Mouse (Mus musculus) heart, embryonic 16.5 days (tissue): ENCODE measurements around the gene Clasp2. TPM values are rescaled to one million over a fixed set of nuclear protein-coding genes. Genes with fewer than 3 reads are reported as not detected.

Experiments
- ATAC-seq: fragments of 200-750 bp; cut with Nextera tagmentation; replicated peaks from 2 replicates; pipeline ENCODE4 v1.8.0; 2017; ENCODE audit warnings: moderate number of reproducible peaks; ENCODE audit not compliant: insufficient read depth, low FRiP score; ENCODE audit errors: extremely low read depth
- H3K27ac ChIP-seq: fragments of 300-500 bp; sonication (generic); 2 replicates; pipeline ENCODE4 v1.5.1; 2014; ENCODE audit warnings: mild to moderate bottlenecking, low read length, control low read depth, moderate library complexity
- H3K27me3 ChIP-seq: fragments of 300-500 bp; sonication (generic); 2 replicates; pipeline ENCODE4 v1.6.1; 2014; ENCODE audit warnings: low read length, mixed read lengths; ENCODE audit not compliant: control insufficient read depth, insufficient read depth
- H3K36me3 ChIP-seq: fragments of 300-500 bp; sonication (generic); 2 replicates; pipeline ENCODE4 v1.6.1; 2014; ENCODE audit not compliant: control insufficient read depth, insufficient read depth
- H3K4me1 ChIP-seq: fragments of 300-500 bp; sonication (generic); 2 replicates; pipeline ENCODE4 v1.6.1; 2014; ENCODE audit warnings: low read length, mixed read lengths; ENCODE audit not compliant: control insufficient read depth, insufficient read depth
- H3K4me2 ChIP-seq: fragments of 300-500 bp; sonication (generic); 2 replicates; pipeline ENCODE4 v1.6.1; 2014; ENCODE audit warnings: low read depth, mild to moderate bottlenecking, control low read depth, low read length
- H3K4me3 ChIP-seq: fragments of 300-500 bp; sonication (generic); 2 replicates; pipeline ENCODE4 v1.5.1; 2014; ENCODE audit warnings: mild to moderate bottlenecking, control low read depth, low read length
- H3K9ac ChIP-seq: fragments of 300-500 bp; sonication (generic); 2 replicates; pipeline ENCODE4 v1.6.1; 2014; ENCODE audit warnings: low read length, control low read depth
- H3K9me3 ChIP-seq: fragments of 300-500 bp; sonication (generic); replicated peaks from 2 replicates; pipeline ENCODE4 v1.6.1; 2016; ENCODE audit warnings: low read length; ENCODE audit not compliant: control insufficient read depth
- WGBS: fragments of 180-500 bp; shearing (Covaris S2); extraction: QIAGEN DNeasy Blood & Tissue Kit; methylation state at CpG from one replicate; pipeline ENCODE4 v1.1.7; 2014; 5-methylcytosine and 5-hydroxymethylcytosine counted together
- polyA plus RNA-seq: library from polyadenylated mRNA; unstranded; fragments of >200 nt; fragmentation: Nextera tagmentation; extraction: Ambion mirVana; gene quantifications from 2 replicates; pipeline ENCODE4 v1.2.1, GENCODE M21; 2015

The Clasp2 gene
- polyA plus RNA-seq, 1 experiment from 2014 or later: 21.0 TPM

DNA sequence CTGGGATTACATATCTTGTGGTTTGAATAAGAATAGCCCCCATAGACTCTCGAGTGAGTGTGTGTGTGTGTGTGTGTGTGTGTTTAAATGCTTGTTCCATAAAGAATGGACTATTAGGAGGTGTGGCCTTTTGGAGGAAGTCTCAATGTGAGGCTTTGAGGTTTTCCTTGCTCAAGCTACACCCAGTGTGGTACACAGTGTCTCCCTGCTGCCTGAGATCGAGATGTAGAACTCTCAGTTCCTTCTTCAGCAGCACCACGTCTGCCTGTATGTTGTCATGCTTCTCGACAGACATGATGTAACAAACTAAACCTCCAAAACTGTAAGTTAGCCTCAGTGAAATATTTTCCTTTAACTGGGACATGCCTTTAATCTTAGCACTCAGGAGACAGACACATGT lies 187.3 kb downstream of the Clasp2 start:
- peaks cover 15% of the 10 kb centered on the region for H3K4me1 ChIP-seq
- no peaks in the 10 kb centered on the region for H3K36me3 ChIP-seq
- H3K9ac ChIP-seq: no peak overlapping the region
- H3K9me3 ChIP-seq: no peaks in the 10 kb centered on the region
- no peak overlapping the region for H3K4me3 ChIP-seq
- H3K27me3 ChIP-seq: no peaks in the 10 kb centered on the region
- no peak overlapping the region for H3K27ac ChIP-seq
- no peak overlapping the region for H3K4me2 ChIP-seq
- 77% methylated on average over 4 of the region's 4 CpGs for WGBS
- ATAC-seq: no peak

DNA sequence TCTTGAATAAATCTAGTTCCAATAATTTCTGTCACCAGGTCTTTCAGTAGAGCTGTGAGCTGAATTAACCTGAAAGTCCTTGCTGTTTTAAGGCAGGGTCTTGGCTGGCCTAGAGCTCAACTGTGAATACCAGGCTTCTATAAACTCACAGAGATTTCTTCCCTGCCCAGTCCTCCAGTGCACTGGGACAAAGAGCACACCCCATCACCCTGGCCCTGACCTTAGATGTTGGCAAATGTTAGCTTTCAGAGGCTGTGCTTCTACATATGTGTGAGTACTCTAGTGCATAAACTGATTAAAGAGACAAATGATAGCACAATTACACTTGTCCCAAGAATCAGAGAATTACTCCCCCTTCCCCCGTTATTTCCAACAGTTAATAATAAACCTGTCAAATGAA lies 188.4 kb downstream of the Clasp2 start:
- Histone ChIP-seq H3K36me3 (no peaks in the 10 kb centered on the region), H3K9ac (no peak overlapping the region), H3K4me2 (no peak overlapping the region), H3K9me3 (no peaks in the 10 kb centered on the region), H3K27me3 (no peaks in the 10 kb centered on the region), H3K4me3 (no peak overlapping the region), H3K4me1 (peaks cover 16% of the 10 kb centered on the region), H3K27ac (no peak overlapping the region)
- WGBS: 71% methylated on average over 1 of the region's 1 CpGs
- no peak for ATAC-seq

DNA sequence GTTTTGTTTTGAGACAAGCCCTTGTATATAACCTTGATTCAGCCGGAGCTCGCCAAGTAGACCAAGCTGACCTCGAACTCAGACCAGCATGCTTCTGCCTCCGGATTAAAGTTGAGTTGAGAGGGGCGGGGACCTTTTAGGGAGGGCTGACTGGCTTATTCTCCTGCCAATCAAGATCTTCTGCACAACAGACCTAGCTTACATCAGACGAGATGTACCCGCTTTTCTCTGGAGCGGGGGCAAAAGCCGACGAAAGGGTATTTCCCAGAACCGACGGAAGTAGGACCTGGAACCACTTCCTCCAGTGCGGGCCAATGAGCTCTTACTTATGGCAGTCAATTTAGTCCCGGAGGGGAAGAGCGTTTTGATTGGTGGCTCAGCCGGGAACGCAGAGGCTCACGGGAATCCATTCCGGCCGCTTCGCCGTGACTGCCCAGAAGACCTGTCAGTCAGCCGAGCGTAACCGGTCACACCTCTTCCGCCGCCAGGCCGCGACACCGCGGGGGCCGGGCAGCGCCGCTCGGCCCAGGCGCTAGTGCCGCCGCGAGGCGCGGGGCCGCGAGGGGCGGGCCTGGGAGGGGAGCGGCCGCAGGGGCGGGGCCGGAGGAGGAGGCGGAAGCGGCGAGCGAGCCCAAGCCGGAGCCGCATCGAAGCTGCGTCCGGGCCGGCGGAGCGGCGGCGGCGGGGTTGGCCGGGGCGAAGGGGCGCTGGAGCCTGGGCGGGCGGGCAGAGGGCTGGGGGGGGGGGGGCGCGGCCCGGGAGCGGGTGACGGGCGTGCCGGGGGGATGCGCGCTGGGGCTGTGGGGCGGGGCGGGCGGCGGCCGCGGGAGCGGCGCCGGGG lies 189.5 kb downstream of the Clasp2 start, which contains the start of gene Ubp1:
Ubp1 (plus strand) TSS at position 401 of the 841 bp plus-strand sequence.
- WGBS: under 1% methylated on average over 60 of the region's 86 CpGs
- no peaks in the 10 kb centered on the region for H3K27me3 ChIP-seq
- H3K9ac ChIP-seq: peak within 1 kb of the TSS; percentile 98
- H3K36me3 ChIP-seq: no peaks in the 10 kb centered on the region
- H3K4me3 ChIP-seq: peak within 1 kb of the TSS; percentile 98
- no peaks in the 10 kb centered on the region for H3K9me3 ChIP-seq
- H3K27ac ChIP-seq: peak within 1 kb of the TSS; percentile 84
- peak within 1 kb of the TSS; percentile 80 for H3K4me2 ChIP-seq
- peak; percentile 97 for ATAC-seq
- peaks cover 21% of the 10 kb centered on the region for H3K4me1 ChIP-seq

DNA sequence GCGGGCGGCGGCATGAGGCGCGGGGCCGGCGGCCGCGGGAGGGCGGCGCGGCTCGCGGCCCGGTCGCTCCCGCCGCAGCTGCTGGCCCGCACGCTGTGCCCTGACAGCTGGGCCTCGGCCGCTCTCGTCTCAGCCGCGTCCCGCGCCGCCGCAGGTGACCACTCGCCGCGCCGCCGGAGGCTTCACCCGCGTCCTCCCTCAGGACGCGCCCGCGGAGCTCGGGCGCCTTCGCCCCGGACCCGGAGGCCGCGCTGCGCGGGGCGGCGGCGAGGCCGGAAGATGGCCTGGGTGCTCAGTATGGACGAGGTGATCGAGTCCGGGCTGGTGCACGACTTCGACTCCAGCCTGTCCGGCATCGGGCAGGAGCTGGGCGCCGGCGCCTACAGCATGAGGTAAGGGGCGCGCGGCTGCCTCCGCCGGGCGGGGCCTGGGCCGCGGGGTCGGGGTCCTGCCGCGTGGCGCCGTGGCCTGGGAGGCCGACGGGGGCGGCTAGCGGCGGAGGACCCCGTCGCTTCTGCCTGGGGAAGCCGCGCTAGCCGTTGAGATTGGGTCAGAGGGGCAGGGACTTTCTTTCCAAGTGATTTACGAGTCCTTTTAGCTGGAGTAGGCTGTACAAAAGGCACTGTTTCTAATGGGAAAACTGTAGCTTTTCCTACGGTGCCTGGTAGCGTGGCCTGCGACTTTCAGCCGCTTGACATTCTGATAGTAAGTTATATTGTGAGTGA lies 190.3 kb downstream of the Clasp2 start:
- under 1% methylated on average over 75 of the region's 91 CpGs for WGBS
- Histone ChIP-seq H3K36me3 (no peaks in the 10 kb centered on the region), H3K4me1 (peaks cover 21% of the 10 kb centered on the region), H3K27ac (peak overlapping the region; percentile 84), H3K27me3 (no peaks in the 10 kb centered on the region), H3K9me3 (no peaks in the 10 kb centered on the region), H3K4me2 (peak overlapping the region; percentile 64), H3K4me3 (peak overlapping the region; percentile 98), H3K9ac (peak overlapping the region; percentile 98)
- peak; percentile 6; the same call in 1 of the 2 replicates for ATAC-seq

DNA sequence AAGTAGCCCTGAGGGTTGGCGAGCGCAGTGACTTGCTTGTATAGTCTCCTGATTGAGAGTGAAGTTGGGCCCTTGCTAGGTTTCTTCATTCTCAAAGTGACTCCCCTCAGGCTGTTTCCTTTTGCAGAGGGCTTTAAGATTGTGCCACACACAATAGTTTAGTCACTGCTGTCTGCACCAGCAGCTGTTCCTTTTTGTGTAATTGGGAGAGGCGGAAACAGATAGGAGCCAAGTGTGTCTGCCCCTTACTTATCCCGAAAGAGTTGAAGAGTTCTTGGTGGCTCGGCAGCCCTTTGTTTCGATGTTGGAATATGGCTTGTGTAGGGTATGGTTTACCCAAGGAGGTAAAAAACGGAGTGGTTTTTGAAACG lies 190.8 kb downstream of the Clasp2 start:
- no peak for ATAC-seq
- H3K9me3 ChIP-seq: no peaks in the 10 kb centered on the region
- H3K27ac ChIP-seq: peak overlapping the region; percentile 84

DNA sequence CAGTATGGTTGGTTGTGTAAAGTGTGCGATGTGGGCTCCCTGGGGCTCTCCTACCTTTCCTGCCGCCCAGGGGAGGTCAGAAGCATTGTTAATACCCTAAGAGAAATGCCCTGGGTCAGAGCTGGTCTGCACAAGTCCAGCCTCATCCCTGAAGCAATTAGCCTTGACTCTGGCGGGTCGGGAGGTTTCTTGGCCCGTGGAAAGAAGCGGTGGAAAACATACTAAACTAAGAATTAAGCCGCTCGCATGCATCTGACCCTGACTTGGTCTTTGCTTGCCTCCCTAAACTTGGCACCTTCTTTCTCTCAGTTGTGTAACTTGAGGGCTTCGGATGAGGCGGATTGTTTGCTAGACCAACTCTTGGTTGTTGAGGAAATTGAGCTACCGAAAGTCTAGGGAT lies 191.2 kb downstream of the Clasp2 start:
- WGBS: 19% methylated on average over 11 of the region's 11 CpGs
- no peak for ATAC-seq
- peak overlapping the region; percentile 64 for H3K4me2 ChIP-seq

More for the DNA sequence above, 190.8 kb downstream of the Clasp2 start:
- Histone ChIP-seq H3K4me2 (peak overlapping the region; percentile 64), H3K27me3 (no peaks in the 10 kb centered on the region), H3K9ac (peak overlapping the region; percentile 98), H3K4me1 (peaks cover 23% of the 10 kb centered on the region), H3K36me3 (no peaks in the 10 kb centered on the region), H3K4me3 (peak overlapping the region; percentile 98)
- under 1% methylated on average over 8 of the region's 8 CpGs for WGBS

DNA sequence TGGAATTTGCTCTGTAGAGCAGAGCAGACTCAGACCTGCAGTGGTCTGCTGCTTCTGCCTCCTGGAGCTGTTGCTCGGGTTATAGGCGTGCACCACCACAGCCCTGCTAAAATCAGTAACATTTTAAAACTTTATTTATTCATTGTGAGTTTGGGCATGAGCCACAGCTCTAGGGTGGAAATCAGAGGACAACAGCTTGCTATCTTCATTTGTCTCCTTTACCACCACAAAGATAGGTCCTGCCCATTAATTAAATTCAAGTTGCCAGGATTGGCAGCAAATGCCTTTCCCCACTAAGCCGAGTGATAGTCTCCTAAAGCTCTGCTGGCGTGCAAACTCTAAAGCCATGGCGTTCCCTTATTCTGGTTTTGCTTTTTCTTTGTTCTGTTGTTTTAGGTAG lies 194.4 kb downstream of the Clasp2 start:
- no peak overlapping the region for H3K4me3 ChIP-seq
- WGBS: 69% methylated on average over 5 of the region's 5 CpGs
- H3K4me1 ChIP-seq: peaks cover 21% of the 10 kb centered on the region
- no peaks in the 10 kb centered on the region for H3K36me3 ChIP-seq
- no peaks in the 10 kb centered on the region for H3K9me3 ChIP-seq
- ATAC-seq: no peak
- H3K27me3 ChIP-seq: no peaks in the 10 kb centered on the region
- no peak overlapping the region for H3K9ac ChIP-seq
- no peak overlapping the region for H3K4me2 ChIP-seq
- no peak overlapping the region for H3K27ac ChIP-seq

More for the DNA sequence above, 191.2 kb downstream of the Clasp2 start:
- H3K4me1 ChIP-seq: peaks cover 23% of the 10 kb centered on the region
- no peaks in the 10 kb centered on the region for H3K9me3 ChIP-seq
- H3K27me3 ChIP-seq: no peaks in the 10 kb centered on the region
- no peaks in the 10 kb centered on the region for H3K36me3 ChIP-seq
- H3K4me3 ChIP-seq: peak overlapping the region; percentile 98
- H3K27ac ChIP-seq: peak overlapping the region; percentile 84
- peak overlapping the region; percentile 98 for H3K9ac ChIP-seq

DNA sequence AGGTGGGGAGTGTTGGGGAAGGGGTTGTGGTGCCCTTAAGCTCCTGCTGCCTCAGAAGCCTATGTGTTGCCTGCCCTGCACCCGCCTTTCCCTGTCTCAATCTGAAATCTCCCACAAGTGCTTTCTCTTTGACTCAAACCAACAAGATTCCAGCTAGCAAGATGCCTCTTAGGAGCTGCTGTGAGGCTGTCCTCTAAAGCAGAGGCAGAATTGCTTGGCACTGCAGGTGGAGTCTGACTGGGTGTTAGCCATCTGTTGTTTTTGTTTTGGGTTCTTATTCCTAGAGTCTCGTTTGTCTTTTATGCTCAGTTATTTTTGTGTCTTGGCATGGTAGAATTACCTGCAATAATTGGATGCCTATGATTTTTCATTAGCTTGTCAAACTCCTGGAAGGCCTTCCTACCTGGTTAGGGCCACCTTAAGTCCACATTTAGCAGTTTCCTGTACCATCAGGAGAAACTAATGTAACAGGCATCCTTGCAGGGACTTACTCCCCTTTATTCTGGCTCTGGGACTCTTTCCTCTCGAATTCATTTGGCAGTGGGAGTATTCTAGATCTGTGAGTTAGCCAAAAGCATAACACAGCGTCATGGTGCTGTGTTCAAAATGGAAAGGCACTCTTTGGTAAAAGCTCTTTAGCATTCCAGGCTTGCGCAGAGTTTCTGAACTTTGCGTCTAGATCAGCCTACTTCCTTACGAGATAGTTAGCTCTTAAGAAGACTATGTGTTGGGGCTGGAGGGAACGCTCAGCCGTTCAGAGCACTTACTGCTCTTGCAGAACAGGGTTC lies 198.0 kb downstream of the Clasp2 start:
- no peak overlapping the region for H3K4me3 ChIP-seq
- H3K9me3 ChIP-seq: no peaks in the 10 kb centered on the region
- H3K4me2 ChIP-seq: no peak overlapping the region
- ATAC-seq: no peak
- no peak overlapping the region for H3K9ac ChIP-seq
- no peak overlapping the region for H3K27ac ChIP-seq
- H3K4me1 ChIP-seq: peaks cover 18% of the 10 kb centered on the region
- no peaks in the 10 kb centered on the region for H3K27me3 ChIP-seq
- WGBS: 77% methylated on average over 9 of the region's 9 CpGs
- no peaks in the 10 kb centered on the region for H3K36me3 ChIP-seq
